Mouse (Mus musculus): ENCODE results near the gene Olfr331. TPM values are rescaled to one million over a fixed set of nuclear protein-coding genes. Genes with fewer than 3 reads are reported as not detected.
"Not testable (repeated sequence)": the region's sequence is repeated elsewhere in the genome, so short reads cannot be mapped to it uniquely, and the experiment has no call there.

The Olfr331 gene
- polyA plus RNA-seq (2014; fragmentation: Nextera tagmentation; extraction: Ambion mirVana), result not detected in 2 replicates

- ATAC-seq (ENCODE audit: insufficient read depth); H3K27me3 ChIP-seq (ENCODE audit: insufficient read depth, low read length); H3K4me1 ChIP-seq (ENCODE audit: insufficient read depth); H3K4me2 ChIP-seq; H3K9me3 ChIP-seq (ENCODE audit: low read depth, low read length); H3K4me3 ChIP-seq (ENCODE audit: low read depth, low read length); H3K36me3 ChIP-seq (ENCODE audit: insufficient read depth); H3K27ac ChIP-seq (ENCODE audit: low read depth); DNase-seq; H3K9ac ChIP-seq: not testable (repeated sequence)
Measured at GRCm38 (mm10) chr11:58502472-58502871, at the start of gene Olfr331. Gene Olfr331, minus strand, starts transcription at chr11:58502572.

GRCm38 (mm10) chr11:58546322-58546721 is 44.0 kb upstream of the Olfr331 start, which contains the start of gene Olfr329-ps:
Gene Olfr329-ps, minus strand, starts transcription at chr11:58546422.
- no peak within 1 kb of the TSS for H3K9ac ChIP-seq

GRCm38 (mm10) chr11:58534736-58535135 is 32.4 kb upstream of the Olfr331 start, which contains the start of gene Olfr330:
Gene Olfr330, minus strand, starts transcription at chr11:58534836.
- H3K4me2 ChIP-seq; H3K27ac ChIP-seq (ENCODE audit: low read depth); H3K36me3 ChIP-seq (ENCODE audit: insufficient read depth); H3K4me3 ChIP-seq (ENCODE audit: low read depth, low read length); DNase-seq; H3K27me3 ChIP-seq (ENCODE audit: insufficient read depth, low read length); ATAC-seq (ENCODE audit: insufficient read depth); H3K9ac ChIP-seq; H3K9me3 ChIP-seq (ENCODE audit: low read depth, low read length); H3K4me1 ChIP-seq (ENCODE audit: insufficient read depth): not testable (repeated sequence)

More at GRCm38 (mm10) chr11:58546322-58546721, 44.0 kb upstream of the Olfr331 start, which contains the start of gene Olfr329-ps:
- Histone ChIP-seq H3K4me1 (ENCODE audit: insufficient read depth) (no peaks in the 10 kb centered on the region), H3K36me3 (ENCODE audit: insufficient read depth) (no peaks in the 10 kb centered on the region), H3K4me2 (no peak within 1 kb of the TSS), H3K9me3 (ENCODE audit: low read depth, low read length) (no peaks in the 10 kb centered on the region), H3K27me3 (ENCODE audit: insufficient read depth, low read length) (no peaks in the 10 kb centered on the region), H3K27ac (ENCODE audit: low read depth) (no peak within 1 kb of the TSS), H3K4me3 (ENCODE audit: low read depth, low read length) (no peak within 1 kb of the TSS)
- 68% methylated on average over 5 of the region's 5 CpGs for WGBS
- ATAC-seq (ENCODE audit: insufficient read depth) (no peak), DNase-seq (no peak)
- no peak for TF ChIP-seq CTCF (IDR thresholded peaks at IDR 0.05; ENCODE audit: low read depth)

- H3K4me1 ChIP-seq (ENCODE audit: insufficient read depth); H3K27ac ChIP-seq (ENCODE audit: low read depth); H3K36me3 ChIP-seq (ENCODE audit: insufficient read depth); DNase-seq; H3K4me2 ChIP-seq; H3K9ac ChIP-seq; ATAC-seq (ENCODE audit: insufficient read depth); H3K27me3 ChIP-seq (ENCODE audit: insufficient read depth, low read length); H3K9me3 ChIP-seq (ENCODE audit: low read depth, low read length); H3K4me3 ChIP-seq (ENCODE audit: low read depth, low read length): not testable (repeated sequence)
- WGBS, result 87% methylated on average over 7 of the region's 9 CpGs
Measured at GRCm38 (mm10) chr11:58519756-58520155, 17.4 kb upstream of the Olfr331 start.

- H3K27ac ChIP-seq (ENCODE audit: low read depth); H3K4me3 ChIP-seq (ENCODE audit: low read depth, low read length); H3K4me1 ChIP-seq (ENCODE audit: insufficient read depth); H3K9me3 ChIP-seq (ENCODE audit: low read depth, low read length); ATAC-seq (ENCODE audit: insufficient read depth); H3K4me2 ChIP-seq; H3K27me3 ChIP-seq (ENCODE audit: insufficient read depth, low read length); H3K9ac ChIP-seq; DNase-seq; H3K36me3 ChIP-seq (ENCODE audit: insufficient read depth): not testable (repeated sequence)
- WGBS, result 93% methylated on average over 15 of the region's 18 CpGs
Measured at GRCm38 (mm10) chr11:58518916-58519315, 16.5 kb upstream of the Olfr331 start.

- not testable (repeated sequence) for H3K4me3 ChIP-seq (ENCODE audit: low read depth, low read length); H3K4me1 ChIP-seq (ENCODE audit: insufficient read depth); H3K27ac ChIP-seq (ENCODE audit: low read depth); H3K27me3 ChIP-seq (ENCODE audit: insufficient read depth, low read length); H3K9me3 ChIP-seq (ENCODE audit: low read depth, low read length); DNase-seq; H3K4me2 ChIP-seq; H3K9ac ChIP-seq; ATAC-seq (ENCODE audit: insufficient read depth); H3K36me3 ChIP-seq (ENCODE audit: insufficient read depth)
- 78% methylated on average over 19 of the region's 19 CpGs for WGBS
Measured at GRCm38 (mm10) chr11:58509058-58509457, 6.7 kb upstream of the Olfr331 start.

- ATAC-seq (ENCODE audit: insufficient read depth), result no peak
- no peak overlapping the region for H3K9ac ChIP-seq
- H3K27me3 ChIP-seq (ENCODE audit: insufficient read depth, low read length), result no peaks in the 10 kb centered on the region
- no peaks in the 10 kb centered on the region for H3K36me3 ChIP-seq (ENCODE audit: insufficient read depth)
- no peaks in the 10 kb centered on the region for H3K9me3 ChIP-seq (ENCODE audit: low read depth, low read length)
- DNase-seq, result peak; percentile 60
- H3K4me3 ChIP-seq (ENCODE audit: low read depth, low read length), result no peak overlapping the region
- H3K4me2 ChIP-seq, result no peak overlapping the region
- no peaks in the 10 kb centered on the region for H3K4me1 ChIP-seq (ENCODE audit: insufficient read depth)
- H3K27ac ChIP-seq (ENCODE audit: low read depth), result no peak overlapping the region
- WGBS, result 40% methylated on average over 3 of the region's 3 CpGs
- TF ChIP-seq CTCF (IDR thresholded peaks at IDR 0.05; ENCODE audit: low read depth), result peak; percentile 27
Measured at GRCm38 (mm10) chr11:58499290-58499689, 3.1 kb downstream of the Olfr331 start.

- Histone ChIP-seq H3K4me1 (ENCODE audit: insufficient read depth) (no peaks in the 10 kb centered on the region), H3K36me3 (ENCODE audit: insufficient read depth) (no peaks in the 10 kb centered on the region), H3K4me3 (ENCODE audit: low read depth, low read length) (no peak overlapping the region), H3K27me3 (ENCODE audit: insufficient read depth, low read length) (no peaks in the 10 kb centered on the region), H3K27ac (ENCODE audit: low read depth) (no peak overlapping the region), H3K9me3 (ENCODE audit: low read depth, low read length) (no peaks in the 10 kb centered on the region), H3K9ac (no peak overlapping the region), H3K4me2 (no peak overlapping the region)
- WGBS, result 75% methylated on average over 9 of the region's 9 CpGs
- TF ChIP-seq CTCF (IDR thresholded peaks at IDR 0.05; ENCODE audit: low read depth), result no peak
- no peak for ATAC-seq (ENCODE audit: insufficient read depth)
- DNase-seq, result no peak
Measured at GRCm38 (mm10) chr11:58498761-58499160, 3.6 kb downstream of the Olfr331 start.
